Mouse (Mus musculus) thymus, adult 2 months (tissue): ENCODE measurements around the gene Ccr7.

Source experiments
- CTCF ChIP-seq: fragments of 200-500 bp; IDR thresholded peaks from 2 replicates; pipeline ENCODE4 v1.5.1; 2012; ENCODE audit warnings: mild to moderate bottlenecking, control low read depth, low read length, moderate library complexity, borderline replicate concordance; ENCODE audit not compliant: control insufficient read depth, poor library complexity, insufficient read depth; ENCODE audit errors: extremely low read depth
- POLR2A ChIP-seq: fragments of 200-500 bp; IDR thresholded peaks from 2 replicates; pipeline ENCODE4 v1.6.1; 2012; ENCODE audit warnings: mild to moderate bottlenecking, low read length, control low read depth, moderate library complexity; ENCODE audit not compliant: control insufficient read depth, poor library complexity, insufficient read depth; ENCODE audit errors: extremely low read depth

DNA sequence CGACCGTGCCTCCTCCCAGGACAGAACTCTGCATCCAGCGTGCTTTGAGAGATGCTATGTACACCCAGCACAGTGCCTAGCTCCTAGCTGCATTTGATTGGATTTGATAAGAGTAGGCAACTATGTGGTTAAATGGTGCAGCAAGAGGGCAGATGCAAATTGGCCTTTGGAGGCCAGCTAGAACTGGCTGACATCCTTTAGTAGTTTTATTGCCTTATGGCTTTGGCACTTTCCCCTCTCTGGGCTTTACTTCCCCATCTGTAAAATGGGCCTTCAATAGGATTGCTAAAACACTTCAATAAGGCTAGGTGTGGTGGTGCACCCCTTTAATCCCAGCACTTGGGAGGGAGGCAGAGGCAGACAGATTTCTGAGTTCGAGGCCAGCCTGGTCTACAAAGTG lies 17.9 kb downstream of the Ccr7 start:
- TF ChIP-seq POLR2A (no peak), CTCF (no peak)
